Mouse (Mus musculus) hindbrain, postnatal 0 days (tissue): ENCODE data around the gene Fmo6. TPM values are rescaled to one million over a fixed set of nuclear protein-coding genes. Genes with fewer than 3 reads are reported as not detected.
A peak's percentile ranks its signal among the peaks of the same experiment; 100 is the strongest.

Source experiments
- ATAC-seq: fragments of 200-750 bp; cut with Nextera tagmentation; 2 replicates; pipeline ENCODE4 v1.8.0; 2017; ENCODE audit warnings: mild to moderate bottlenecking, moderate TSS enrichment, moderate library complexity
- DNase-seq: peaks from one replicate; pipeline ENCODE4 v3.0.0-alpha.2; 2015; ENCODE audit warnings: low spot score
- H3K27ac ChIP-seq: fragments of 300-500 bp; sonication (generic); 2 replicates; pipeline ENCODE4 v1.5.1; 2014; ENCODE audit warnings: mild to moderate bottlenecking
- H3K27me3 ChIP-seq: fragments of 300-500 bp; sonication (generic); 2 replicates; pipeline ENCODE4 v1.6.1; 2014; ENCODE audit warnings: low read length, mixed read lengths; ENCODE audit not compliant: insufficient read depth
- H3K36me3 ChIP-seq: fragments of 300-500 bp; sonication (generic); 2 replicates; pipeline ENCODE4 v1.6.1; 2014; ENCODE audit warnings: low read length, mixed read lengths; ENCODE audit not compliant: insufficient read depth
- H3K4me1 ChIP-seq: fragments of 300-500 bp; sonication (generic); 2 replicates; pipeline ENCODE4 v1.6.1; 2014; ENCODE audit warnings: antibody characterized with exemption, low read length, mixed read lengths; ENCODE audit not compliant: insufficient read depth
- H3K4me2 ChIP-seq: fragments of 300-500 bp; sonication (generic); 2 replicates; pipeline ENCODE4 v1.6.1; 2014; ENCODE audit warnings: low read depth, mild to moderate bottlenecking, low read length, moderate library complexity, mixed read lengths
- H3K4me3 ChIP-seq: fragments of 300-500 bp; sonication (generic); 2 replicates; pipeline ENCODE4 v1.5.1; 2014; ENCODE audit warnings: low read length
- H3K9ac ChIP-seq: fragments of 300-500 bp; sonication (generic); replicated peaks from 2 replicates; pipeline ENCODE4 v1.6.1; 2014; ENCODE audit warnings: mild to moderate bottlenecking, low read length, moderate library complexity, mixed read lengths
- H3K9me3 ChIP-seq: fragments of 300-500 bp; sonication (generic); 2 replicates; pipeline ENCODE4 v1.6.1; 2016; ENCODE audit warnings: low read length, mixed read lengths
- CTCF ChIP-seq: IDR thresholded peaks from 2 replicates; pipeline ENCODE4 v1.5.1; 2016; ENCODE audit warnings: antibody characterized with exemption, control low read depth, low read depth
- WGBS: fragments of 180-500 bp; shearing (Covaris S2); extraction: QIAGEN DNeasy Blood & Tissue Kit; methylation state at CpG from one replicate; pipeline ENCODE4 v1.1.7; 2014; 5-methylcytosine and 5-hydroxymethylcytosine counted together
- polyA plus RNA-seq: library from polyadenylated mRNA; unstranded; fragments of >200 nt; fragmentation: Nextera tagmentation; extraction: Ambion mirVana; gene quantifications from 2 replicates; pipeline ENCODE4 v1.2.1, GENCODE M21; 2015
- total RNA-seq: library from RNA; depleted of rRNA; stranded (reverse); fragments of >200 nt; gene quantifications from 2 replicates; pipeline ENCODE4 v1.2.3, GENCODE M21; 2014

The Fmo6 gene
- total and polyA plus RNA-seq, 2 experiments from 2014 or later = not detected

DNA sequence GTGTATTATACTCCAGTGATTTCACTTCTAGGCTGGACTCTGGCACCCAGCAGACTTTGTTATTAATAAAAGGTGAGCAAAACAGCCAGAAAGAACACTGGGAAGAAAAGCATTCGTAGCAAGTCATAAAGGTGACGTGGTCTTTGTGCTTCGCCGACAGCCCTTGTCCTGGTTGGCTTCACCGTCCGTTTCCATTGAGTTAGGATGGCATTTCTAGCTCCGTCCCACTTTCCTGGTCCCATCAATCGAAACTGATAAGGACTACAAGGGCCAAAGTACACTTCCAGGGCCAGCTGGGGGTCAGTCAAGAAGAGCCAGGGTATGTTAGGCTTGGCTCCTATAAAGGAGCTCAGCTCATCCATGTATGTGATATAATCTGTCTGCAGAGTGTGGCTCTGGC, 20.7 kb downstream of the Fmo6 start:
- Histone ChIP-seq H3K9me3 (no peaks in the 10 kb centered on the region), H3K9ac (no peak overlapping the region), H3K36me3 (no peaks in the 10 kb centered on the region), H3K4me1 (no peaks in the 10 kb centered on the region), H3K4me2 (no peak overlapping the region), H3K4me3 (no peak overlapping the region), H3K27ac (no peak overlapping the region), H3K27me3 (no peaks in the 10 kb centered on the region)
- 82% methylated on average over 8 of the region's 8 CpGs for WGBS
- ATAC-seq (no peak), DNase-seq (no peak)
- no peak for TF ChIP-seq CTCF

DNA sequence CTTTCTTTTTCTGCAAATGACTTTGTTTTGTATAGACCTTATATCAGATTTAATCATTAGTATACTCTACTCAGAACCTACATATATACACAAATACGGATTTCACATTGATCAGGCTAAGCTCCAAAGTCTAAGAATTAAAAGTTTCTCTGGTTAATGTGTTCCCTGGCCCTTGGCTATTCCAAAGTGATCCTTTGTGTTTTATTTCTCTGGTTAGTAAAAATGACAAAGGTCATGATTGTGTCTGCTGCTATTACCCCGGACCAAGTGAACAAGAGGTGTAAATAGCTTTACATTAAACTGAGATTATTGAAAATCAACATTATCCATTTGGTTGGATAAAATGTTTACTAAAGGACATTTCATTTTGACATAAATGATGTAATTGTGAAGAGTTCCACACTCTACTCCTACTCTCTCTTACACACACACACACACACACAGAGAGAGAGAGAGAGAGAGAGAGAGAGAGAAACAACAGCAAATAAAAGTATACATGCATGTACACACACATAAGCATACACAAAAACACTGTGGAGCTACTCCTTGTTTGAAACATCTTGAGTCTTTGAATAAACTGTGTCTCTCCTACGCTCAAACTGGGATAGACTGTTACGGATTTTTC, 22.3 kb downstream of the Fmo6 start:
- Histone ChIP-seq H3K27me3 (no peaks in the 10 kb centered on the region), H3K4me1 (no peaks in the 10 kb centered on the region), H3K36me3 (no peaks in the 10 kb centered on the region), H3K4me2 (no peak overlapping the region), H3K9me3 (no peaks in the 10 kb centered on the region), H3K27ac (no peak overlapping the region), H3K4me3 (no peak overlapping the region), H3K9ac (no peak overlapping the region)
- 90% methylated on average over 4 of the region's 4 CpGs for WGBS
- DNase-seq (no peak), ATAC-seq (no peak)
- TF ChIP-seq CTCF = no peak

DNA sequence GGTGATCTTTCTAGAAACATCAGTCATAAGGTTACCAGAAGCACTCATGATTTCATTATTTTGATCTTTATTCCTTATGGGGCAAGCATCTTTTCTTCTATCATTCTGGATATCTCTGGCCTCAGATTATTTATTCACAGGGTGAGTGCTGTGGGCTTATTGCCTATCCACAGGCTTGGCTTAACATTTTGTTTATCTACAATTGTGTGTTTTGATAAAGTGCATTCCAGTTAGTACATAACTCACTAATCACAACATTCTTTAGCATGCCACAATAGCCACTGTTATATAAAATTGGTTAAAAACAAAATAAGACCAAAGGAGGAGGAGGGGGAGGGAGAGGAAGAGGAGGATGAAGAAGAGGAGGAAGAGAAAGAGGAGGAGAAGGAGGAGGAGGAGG, 25.2 kb downstream of the Fmo6 start:
- Histone ChIP-seq H3K36me3 (no peaks in the 10 kb centered on the region), H3K9me3 (no peaks in the 10 kb centered on the region), H3K9ac (no peak overlapping the region), H3K27ac (no peak overlapping the region), H3K4me1 (no peaks in the 10 kb centered on the region), H3K4me2 (no peak overlapping the region), H3K4me3 (no peak overlapping the region), H3K27me3 (no peaks in the 10 kb centered on the region)
- no peak for TF ChIP-seq CTCF
- DNase-seq = no peak
- ATAC-seq = no peak

DNA sequence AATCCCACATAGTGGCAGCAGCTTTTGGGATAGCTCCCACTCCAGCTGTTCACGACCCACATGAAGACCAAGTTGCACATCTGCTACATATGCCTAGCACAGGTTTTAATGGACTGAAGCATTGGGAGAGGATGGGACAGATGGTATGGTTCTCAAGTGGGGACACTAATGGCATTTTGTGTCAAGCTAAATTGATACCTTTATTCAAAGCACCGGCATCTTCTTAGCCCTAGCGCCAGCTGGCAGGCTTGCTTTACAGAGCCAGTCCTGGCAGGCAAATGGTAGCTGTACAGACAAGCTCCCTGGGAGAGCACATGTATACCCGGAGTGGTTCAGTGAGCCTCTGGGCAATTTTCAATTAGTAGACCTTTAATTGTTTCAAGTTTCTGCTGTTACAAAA, 35.4 kb downstream of the Fmo6 start:
- Histone ChIP-seq H3K4me1 (no peaks in the 10 kb centered on the region), H3K36me3 (no peaks in the 10 kb centered on the region), H3K9me3 (no peaks in the 10 kb centered on the region), H3K4me2 (no peak overlapping the region), H3K27me3 (no peaks in the 10 kb centered on the region), H3K4me3 (no peak overlapping the region), H3K27ac (no peak overlapping the region), H3K9ac (no peak overlapping the region)
- no peak for TF ChIP-seq CTCF
- 47% methylated on average over 4 of the region's 4 CpGs for WGBS
- DNase-seq (peak; percentile 50), ATAC-seq (peak; percentile 66; the same call in 1 of the 2 replicates)

DNA sequence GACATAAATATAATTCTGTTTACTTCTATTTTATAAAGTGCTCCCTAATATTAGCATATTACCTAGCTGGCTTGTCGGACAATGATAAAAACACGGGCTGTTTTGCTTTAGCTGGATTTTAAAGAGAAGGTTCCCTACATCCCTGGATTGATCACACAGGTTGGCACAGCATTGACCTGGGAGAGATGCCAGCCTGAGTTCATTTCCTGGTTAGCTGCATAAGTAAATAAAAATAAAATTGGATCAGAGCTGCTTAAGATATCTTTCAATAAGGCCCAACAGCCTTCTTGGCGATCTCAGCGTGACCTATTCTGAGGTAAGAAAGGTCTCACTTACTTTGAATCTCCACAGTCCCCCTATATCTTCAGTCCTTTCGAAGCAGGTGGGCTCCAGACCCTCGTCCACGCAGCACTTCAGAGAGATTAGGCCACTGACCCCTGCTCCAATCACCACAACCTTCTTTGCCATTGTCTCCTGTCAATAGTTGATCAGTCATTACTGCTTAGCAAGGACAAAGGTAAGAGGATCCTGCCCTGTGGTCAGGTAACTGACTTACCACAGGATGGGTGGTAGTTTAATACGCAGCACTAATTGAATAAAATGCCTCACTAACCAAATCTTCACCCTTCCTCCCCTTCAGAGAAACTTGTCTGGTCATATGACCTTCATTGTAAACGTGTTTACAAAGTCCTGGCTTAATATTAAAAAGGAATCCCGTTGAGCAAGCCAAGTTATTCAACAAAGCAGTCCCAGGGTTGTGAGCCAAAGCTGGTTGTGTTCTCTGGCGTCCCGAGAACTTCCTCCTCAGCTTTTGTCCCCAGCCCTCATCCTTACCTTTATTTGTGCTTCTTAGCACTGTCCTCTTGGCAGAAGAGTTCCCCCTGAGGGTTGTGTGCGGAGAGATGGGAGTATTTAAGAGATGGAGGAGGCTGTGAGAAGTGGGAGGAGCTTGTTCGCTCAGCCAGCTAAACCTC, 39.2 kb downstream of the Fmo6 start, which contains the start of gene Fmo2:
TSS of gene Fmo2 (minus strand) at position 889 of the 974 bp plus-strand sequence.
- 69% methylated on average over 14 of the region's 14 CpGs for WGBS
- no peak for ATAC-seq
- DNase-seq = no peak

DNA sequence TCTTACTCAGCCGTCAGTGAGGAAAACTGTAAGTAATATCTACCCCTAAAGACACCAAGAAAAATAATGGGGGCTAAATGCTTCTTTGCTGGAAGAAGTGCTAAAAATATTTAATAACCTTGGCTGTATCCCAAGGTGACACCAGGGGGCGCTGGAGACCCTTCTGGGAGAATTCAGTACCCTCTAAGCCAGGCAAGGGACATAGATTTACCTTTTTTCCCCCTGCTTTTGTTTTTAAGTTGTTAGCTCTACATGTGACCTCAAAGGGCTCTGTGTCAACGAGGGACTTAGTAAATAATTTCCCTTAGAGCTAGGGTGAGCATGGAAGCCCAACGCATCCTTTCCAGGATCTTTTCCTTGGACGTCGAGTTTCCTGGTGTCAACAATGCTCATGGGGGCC, 41.4 kb downstream of the Fmo6 start:
- no peaks in the 10 kb centered on the region for H3K4me1 ChIP-seq
- peak; percentile 81 for DNase-seq
- H3K27ac ChIP-seq = no peak overlapping the region
- no peak overlapping the region for H3K4me2 ChIP-seq
- no peak overlapping the region for H3K9ac ChIP-seq
- 46% methylated on average over 6 of the region's 6 CpGs for WGBS
- peak; percentile 47; the same call in 1 of the 2 replicates for ATAC-seq
- H3K9me3 ChIP-seq = no peaks in the 10 kb centered on the region
- H3K27me3 ChIP-seq = no peaks in the 10 kb centered on the region
- no peaks in the 10 kb centered on the region for H3K36me3 ChIP-seq
- peak; percentile 83 for TF ChIP-seq CTCF
- no peak overlapping the region for H3K4me3 ChIP-seq

More for the DNA sequence above, 39.2 kb downstream of the Fmo6 start, which contains the start of gene Fmo2:
- Histone ChIP-seq H3K36me3 (no peaks in the 10 kb centered on the region), H3K27ac (no peak within 1 kb of the TSS), H3K27me3 (no peaks in the 10 kb centered on the region), H3K4me2 (no peak within 1 kb of the TSS), H3K4me3 (no peak within 1 kb of the TSS), H3K9ac (no peak within 1 kb of the TSS), H3K9me3 (no peaks in the 10 kb centered on the region), H3K4me1 (no peaks in the 10 kb centered on the region)
- no peak for TF ChIP-seq CTCF
